Mouse (Mus musculus): ENCODE measurements around the gene Scn8a.
A peak's percentile ranks its signal among the peaks of the same experiment; 100 is the strongest.

Gene Scn8a

GRCm38 (mm10) chr15:100881385-100881784 lies 11.7 kb downstream of the Scn8a start:
- DNase-seq (ENCODE audit: low read depth): no peak

DNA sequence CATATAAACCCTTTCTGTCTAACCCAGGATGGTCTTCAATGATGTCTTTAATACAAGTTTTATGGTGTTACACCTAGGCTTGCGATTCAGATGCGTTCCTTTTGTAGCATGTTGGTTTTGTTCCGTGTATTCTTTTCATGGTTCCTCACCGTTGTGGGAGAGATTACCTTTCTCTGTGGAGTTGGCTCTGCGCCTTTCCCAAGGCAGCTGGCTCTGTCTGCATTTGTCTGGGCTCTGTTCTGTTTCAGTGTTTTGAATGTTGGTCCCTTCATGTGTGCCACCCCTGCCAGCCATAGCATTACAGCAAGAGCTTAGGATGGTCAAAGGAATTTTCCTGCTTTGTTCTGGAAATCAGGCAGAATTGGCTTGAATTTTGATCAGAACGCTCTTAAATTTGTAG lies 14.8 kb downstream of the Scn8a start:
- DNase-seq (ENCODE audit: low read depth): no peak

DNA sequence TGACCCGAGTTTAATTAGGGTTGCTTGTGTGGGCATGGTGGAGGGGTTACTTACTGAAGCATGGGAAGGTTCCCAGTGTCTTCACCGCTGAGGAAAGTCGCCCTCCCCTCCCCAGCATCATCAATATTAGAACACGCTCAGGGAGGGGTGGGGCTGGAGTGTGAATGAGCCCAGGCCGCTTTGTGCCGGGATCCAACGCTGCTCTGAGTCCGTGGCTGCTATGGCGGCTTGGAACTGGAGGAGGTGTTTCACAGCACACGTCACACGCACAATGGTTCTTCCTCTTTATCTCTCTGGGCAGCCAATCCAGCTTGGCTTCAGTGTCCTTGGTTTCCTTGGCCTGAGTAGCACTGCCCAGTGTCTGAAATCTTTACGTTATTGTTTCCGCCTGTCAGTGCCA lies 22.3 kb downstream of the Scn8a start:
- no peak for DNase-seq (ENCODE audit: low read depth)

GRCm38 (mm10) chr15:100896502-100896901 lies 26.8 kb downstream of the Scn8a start:
- DNase-seq (ENCODE audit: low read depth): no peak

DNA sequence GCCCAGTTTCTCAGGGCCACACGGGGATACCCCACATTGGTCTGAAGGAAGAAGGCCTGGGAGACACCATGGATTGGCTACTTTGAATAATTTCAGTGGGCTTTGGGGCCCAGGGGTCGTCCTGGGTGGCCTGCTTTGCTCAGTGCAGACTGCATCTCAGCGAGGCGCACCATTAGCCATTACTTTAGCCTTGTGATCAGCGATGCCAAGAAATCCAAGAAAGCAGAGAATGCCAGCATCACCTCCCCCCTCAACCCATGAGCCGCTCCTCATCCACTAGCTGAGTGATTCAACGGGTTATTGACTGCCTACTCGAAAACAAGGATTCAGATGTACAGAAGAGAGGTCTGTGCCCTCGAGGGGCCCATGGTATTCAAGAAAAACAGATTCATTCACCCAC lies 34.2 kb downstream of the Scn8a start:
- DNase-seq (ENCODE audit: low read depth): no peak

DNA sequence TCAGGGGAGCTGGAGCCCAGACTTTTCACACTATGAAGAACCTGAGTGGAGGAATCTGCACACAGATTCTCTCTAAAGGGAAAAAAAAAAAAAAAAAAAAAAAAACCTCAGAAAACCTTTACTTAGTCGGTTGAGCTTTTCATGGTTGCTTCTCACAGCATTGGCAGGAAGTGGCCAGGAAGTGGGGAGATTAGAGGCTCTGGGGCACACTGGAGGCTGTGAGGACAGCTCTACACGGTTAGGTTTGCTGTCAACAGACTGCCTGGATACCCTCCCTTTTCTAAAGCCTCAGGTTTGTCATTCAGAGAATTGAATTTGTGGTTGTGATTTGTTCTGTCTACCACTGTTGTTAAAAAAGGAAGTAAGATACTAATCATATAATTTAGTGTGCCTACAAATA lies 35.3 kb downstream of the Scn8a start:
- no peak for DNase-seq (ENCODE audit: low read depth)

GRCm38 (mm10) chr15:100905751-100906150 lies 36.1 kb downstream of the Scn8a start:
- DNase-seq (ENCODE audit: low read depth): no peak

- DNase-seq (ENCODE audit: low read depth): no peak
These were observed 39.2 kb downstream of the Scn8a start for GRCm38 (mm10) chr15:100908817-100909216.

DNA sequence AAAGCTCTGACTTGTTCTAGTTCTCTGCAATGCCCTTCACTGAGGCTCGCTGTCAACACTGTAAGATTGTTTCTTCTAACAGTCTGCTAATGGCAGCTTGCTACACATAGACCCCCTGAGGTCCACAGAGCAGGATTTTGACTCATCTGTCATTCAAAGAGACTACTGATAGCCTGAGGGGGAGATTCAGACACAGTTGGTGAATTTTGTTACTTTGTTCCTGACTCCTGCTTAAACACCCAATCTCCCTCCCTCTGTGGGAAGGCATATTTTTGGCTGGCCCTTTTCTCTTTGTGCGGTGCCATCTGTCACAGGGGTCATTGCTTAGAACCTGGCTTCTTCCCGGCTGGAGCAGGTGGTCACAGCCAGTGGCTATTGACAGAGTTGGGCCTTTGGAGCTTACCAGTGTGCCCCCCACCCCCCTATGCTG lies 40.1 kb downstream of the Scn8a start:
- DNase-seq (ENCODE audit: low read depth): no peak

GRCm38 (mm10) chr15:100910381-100910841 lies 40.8 kb downstream of the Scn8a start:
- peak; percentile 32 for DNase-seq (ENCODE audit: low read depth)

GRCm38 (mm10) chr15:100912676-100913266 lies 43.1 kb downstream of the Scn8a start:
- DNase-seq (ENCODE audit: low read depth): no peak

GRCm38 (mm10) chr15:100914734-100915242 lies 45.1 kb downstream of the Scn8a start:
- DNase-seq (ENCODE audit: low read depth): no peak

DNA sequence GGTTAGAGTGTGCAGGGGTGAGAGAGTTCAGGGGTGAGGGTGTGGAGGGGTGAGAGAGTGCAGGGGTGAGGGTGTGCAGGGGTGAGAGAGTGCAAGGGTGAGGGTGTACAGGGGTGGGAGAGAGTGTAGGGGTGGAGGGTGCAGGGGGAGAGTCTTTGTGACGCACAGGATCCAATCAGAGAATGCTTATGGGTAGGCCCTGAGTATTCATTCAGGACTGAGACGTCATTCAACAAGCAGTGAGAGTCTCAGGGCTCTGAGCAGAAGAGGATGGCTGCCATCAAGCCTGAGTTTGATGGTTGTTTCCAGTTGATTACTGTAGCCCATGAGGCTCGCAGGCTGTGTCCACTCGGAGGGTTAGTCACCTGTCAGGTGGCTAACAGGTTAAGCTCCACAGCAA lies 48.4 kb downstream of the Scn8a start:
- no peak for DNase-seq (ENCODE audit: low read depth)

DNA sequence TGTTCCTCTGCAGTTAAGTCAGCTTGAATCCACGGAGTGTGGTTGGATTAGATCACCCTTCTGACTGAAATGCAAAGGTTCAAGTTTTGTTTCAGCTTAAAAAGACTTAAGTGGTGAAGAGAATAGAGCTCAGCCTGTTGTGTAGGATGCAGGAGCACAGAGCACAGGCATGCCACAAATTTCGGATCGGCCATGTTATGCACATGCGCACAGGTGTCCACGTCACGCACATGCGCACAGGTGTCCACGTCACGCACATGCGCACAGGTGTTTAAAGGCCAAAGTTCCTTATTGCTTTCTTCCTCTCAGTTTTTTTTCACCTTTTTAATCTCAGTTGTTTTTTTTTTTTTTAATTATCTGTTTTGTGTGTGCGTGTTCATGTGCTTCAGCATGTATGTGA lies 52.6 kb downstream of the Scn8a start:
- DNase-seq (ENCODE audit: low read depth): no peak

DNA sequence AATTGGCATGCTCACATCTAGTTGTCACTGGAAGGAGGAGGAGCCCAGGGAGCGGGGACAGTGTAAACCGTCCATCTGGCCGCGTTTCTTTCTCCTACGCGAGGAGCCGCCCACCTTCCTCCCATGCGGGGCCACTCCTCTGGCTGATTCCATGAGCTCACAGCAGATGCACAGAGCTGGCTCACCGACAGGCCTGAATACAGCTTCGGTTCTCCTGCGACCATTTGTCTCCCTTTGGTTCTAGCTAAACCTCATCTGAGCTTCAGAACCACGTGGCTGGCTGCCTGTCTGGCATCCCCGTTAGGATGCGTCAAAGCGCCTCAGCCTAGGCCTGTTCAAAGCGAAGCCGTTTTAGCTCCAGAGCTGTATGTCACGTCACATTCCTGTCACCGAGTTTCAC lies 53.8 kb downstream of the Scn8a start:
- DNase-seq (ENCODE audit: low read depth): no peak

- no peak for DNase-seq (ENCODE audit: low read depth)
These were observed 55.3 kb downstream of the Scn8a start for GRCm38 (mm10) chr15:100924941-100925340.

DNA sequence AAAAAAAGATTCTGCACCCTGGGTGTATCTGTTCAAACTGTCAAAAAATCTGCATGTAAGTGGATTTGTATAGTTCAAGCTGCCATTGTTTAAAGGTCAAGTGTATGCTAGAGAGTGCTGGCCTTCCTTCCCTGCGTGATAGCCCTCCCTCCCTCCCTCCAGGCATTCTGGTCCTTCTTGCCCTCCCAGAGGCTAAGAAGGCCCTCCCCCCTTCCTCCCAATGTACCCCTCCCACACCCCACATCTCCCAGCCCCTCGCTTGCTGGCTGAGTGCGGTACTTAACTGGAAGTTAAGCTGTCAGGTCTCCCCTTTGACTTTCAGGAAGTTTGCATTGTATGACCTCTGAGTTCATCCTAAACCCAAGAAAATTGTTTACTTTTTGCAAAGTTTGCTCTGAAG lies 60.8 kb downstream of the Scn8a start:
- no peak for DNase-seq (ENCODE audit: low read depth)

- DNase-seq (ENCODE audit: low read depth): no peak
These were observed 66.5 kb downstream of the Scn8a start for GRCm38 (mm10) chr15:100936176-100936575.

GRCm38 (mm10) chr15:100948383-100948782 lies 78.7 kb downstream of the Scn8a start:
- DNase-seq (ENCODE audit: low read depth): no peak

- no peak for DNase-seq (ENCODE audit: low read depth)
These were observed 79.5 kb downstream of the Scn8a start for GRCm38 (mm10) chr15:100949169-100949568.

- no peak for DNase-seq (ENCODE audit: low read depth)
These were observed 81.8 kb downstream of the Scn8a start for GRCm38 (mm10) chr15:100951491-100951890.

GRCm38 (mm10) chr15:100952292-100952691 lies 82.6 kb downstream of the Scn8a start:
- no peak for DNase-seq (ENCODE audit: low read depth)

GRCm38 (mm10) chr15:100952854-100953253 lies 83.2 kb downstream of the Scn8a start:
- no peak for DNase-seq (ENCODE audit: low read depth)

- no peak for DNase-seq (ENCODE audit: low read depth)
These were observed 84.3 kb downstream of the Scn8a start for GRCm38 (mm10) chr15:100953955-100954354.

All from fibroblast of lung, adult 2 months (primary cell).